Mouse (Mus musculus) thymus, adult 2 months (tissue): ENCODE measurements around the gene Glg1.

Experiments
- CTCF ChIP-seq: fragments of 200-500 bp; IDR thresholded peaks from 2 replicates; pipeline ENCODE4 v1.5.1; 2012; ENCODE audit warnings: mild to moderate bottlenecking, control low read depth, low read length, moderate library complexity, borderline replicate concordance; ENCODE audit not compliant: control insufficient read depth, poor library complexity, insufficient read depth; ENCODE audit errors: extremely low read depth
- POLR2A ChIP-seq: fragments of 200-500 bp; IDR thresholded peaks from 2 replicates; pipeline ENCODE4 v1.6.1; 2012; ENCODE audit warnings: mild to moderate bottlenecking, low read length, control low read depth, moderate library complexity; ENCODE audit not compliant: control insufficient read depth, poor library complexity, insufficient read depth; ENCODE audit errors: extremely low read depth

GRCm38 (mm10) chr8:111206321-111206720 is 52.7 kb downstream of the Glg1 start:
- TF ChIP-seq POLR2A = no peak
- no peak for TF ChIP-seq CTCF
